Mouse (Mus musculus): ENCODE data around the gene Ccdc3. TPM values are rescaled to one million over a fixed set of nuclear protein-coding genes. Genes with fewer than 3 reads are reported as not detected.

The Ccdc3 gene
- polyA plus RNA-seq (2017; shearing (Covaris generic)): not detected

DNA sequence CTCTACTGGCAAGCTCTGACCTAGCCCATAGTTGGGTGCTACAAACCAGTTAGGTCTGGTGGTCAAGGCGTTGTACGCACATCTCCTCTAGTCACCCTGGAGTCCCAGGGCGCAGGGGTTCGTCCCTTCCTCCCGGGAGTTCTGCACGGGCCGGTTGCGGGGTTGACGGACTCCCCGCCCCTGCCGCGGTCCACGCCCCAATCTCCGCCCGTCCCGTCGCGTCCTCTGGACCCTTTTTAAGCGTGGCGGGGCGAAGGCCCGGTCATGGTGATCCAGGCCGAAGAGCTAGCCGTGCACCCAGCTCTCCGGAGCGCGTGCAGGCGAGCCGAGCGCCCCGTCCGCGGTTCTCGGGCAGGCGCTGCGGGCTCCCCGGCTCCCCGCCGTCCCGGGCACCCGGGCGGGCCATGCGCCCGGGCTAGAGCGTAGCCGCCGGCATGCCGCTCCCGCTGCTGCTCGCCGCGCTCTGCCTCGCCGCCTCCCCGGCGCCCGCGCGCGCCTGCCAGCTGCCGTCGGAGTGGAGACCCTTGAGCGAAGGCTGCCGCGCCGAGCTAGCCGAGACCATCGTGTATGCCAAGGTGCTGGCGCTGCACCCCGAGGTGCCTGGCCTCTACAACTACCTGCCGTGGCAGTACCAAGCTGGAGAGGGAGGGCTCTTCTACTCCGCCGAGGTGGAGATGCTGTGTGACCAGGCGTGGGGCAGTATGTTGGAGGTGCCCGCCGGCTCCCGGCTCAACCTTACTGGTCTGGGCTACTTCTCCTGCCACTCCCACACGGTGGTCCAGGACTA lies at the start of gene Ccdc3:
Gene Ccdc3 (plus strand): TSS at position 277 of the 787 bp plus-strand sequence.

Other genes with a start within 250 kb of the Ccdc3 start
- gene Phyh, start 218.8 kb upstream of the Ccdc3 start, polyA plus RNA-seq (2017; shearing (Covaris generic)): 53.9 TPM
- gene Ucma, start 161.7 kb upstream of the Ccdc3 start, polyA plus RNA-seq (2017; shearing (Covaris generic)): not detected
- gene Mcm10, start 125.0 kb upstream of the Ccdc3 start, polyA plus RNA-seq (2017; shearing (Covaris generic)): 0.32 TPM
- gene Optn, start 73.7 kb upstream of the Ccdc3 start, polyA plus RNA-seq (2017; shearing (Covaris generic)): 0.66 TPM

Data from naive thymus-derived CD4-positive, alpha-beta T cell, adult 5 months (primary cell).